Mouse (Mus musculus): Measurements from ENCODE around the gene Sh3bgrl2.

DNA sequence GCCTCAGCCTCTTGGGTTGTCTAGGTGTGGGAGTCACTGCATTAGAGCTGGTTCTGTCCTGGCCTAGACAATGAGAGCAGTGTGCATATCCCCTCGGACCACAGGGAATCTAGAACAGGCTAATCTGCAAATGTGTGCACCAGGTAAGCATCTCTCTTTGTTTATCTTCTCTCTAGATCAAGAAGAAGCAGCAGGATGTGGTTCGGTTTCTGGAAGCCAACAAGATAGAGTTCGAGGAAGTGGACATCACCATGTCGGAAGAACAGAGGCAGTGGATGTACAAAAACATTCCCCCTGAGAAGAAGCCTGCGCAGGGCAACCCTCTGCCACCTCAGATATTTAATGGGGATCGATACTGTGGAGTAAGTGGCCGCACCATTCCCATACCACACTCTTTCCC, 29.1 kb downstream of the Sh3bgrl2 start:
- TF ChIP-seq CTCF (IDR thresholded peaks at IDR 0.05; ENCODE audit: control insufficient read depth, insufficient read depth, insufficient replicate concordance, low read depth, low read length) (no peak), POLR2A (IDR thresholded peaks at IDR 0.05; ENCODE audit: control insufficient read depth, low read depth, low read length) (no peak)

All from testis, adult 2 months (tissue).